Mouse (Mus musculus) right cerebral cortex, adult 18-20 months (tissue): ENCODE data around the gene Retreg3.
"Not testable (repeated sequence)": the region's sequence is repeated elsewhere in the genome, so short reads cannot be mapped to it uniquely, and the experiment has no call there.

ENCODE experiments used
- DNase-seq: peaks from one replicate; pipeline ENCODE4 v3.0.0; 2022; ENCODE audit warnings: mixed read lengths

Gene Retreg3

GRCm38 (mm10) chr11:101119761-101120544 is at the start of gene Retreg3, which contains the start of gene Tubg1:
Retreg3 (minus strand) TSS chr11:101119893.
Tubg1 (plus strand) TSS chr11:101119938.
- peak; percentile 99 for DNase-seq

GRCm38 (mm10) chr11:101168301-101168980 is 48.7 kb upstream of the Retreg3 start:
- no peak for DNase-seq

- no peak for DNase-seq
Measured at GRCm38 (mm10) chr11:101167963-101168300, 48.2 kb upstream of the Retreg3 start.

- DNase-seq: no peak
Measured at GRCm38 (mm10) chr11:101167211-101167962, 47.7 kb upstream of the Retreg3 start.

GRCm38 (mm10) chr11:101166357-101166756 is 46.7 kb upstream of the Retreg3 start:
- DNase-seq: no peak

- DNase-seq: no peak
Measured at GRCm38 (mm10) chr11:101164677-101165580, 45.2 kb upstream of the Retreg3 start.

GRCm38 (mm10) chr11:101164351-101164665 is 44.6 kb upstream of the Retreg3 start:
- no peak for DNase-seq

GRCm38 (mm10) chr11:101163476-101164350 is 44.0 kb upstream of the Retreg3 start:
- DNase-seq: no peak

- DNase-seq: peak; percentile 50
Measured at GRCm38 (mm10) chr11:101162772-101163171, 43.1 kb upstream of the Retreg3 start.

- no peak for DNase-seq
Measured at GRCm38 (mm10) chr11:101162301-101162700, 42.6 kb upstream of the Retreg3 start.

- DNase-seq: no peak
Measured at GRCm38 (mm10) chr11:101161551-101161950, 41.9 kb upstream of the Retreg3 start.

GRCm38 (mm10) chr11:101160981-101161505 is 41.4 kb upstream of the Retreg3 start:
- DNase-seq: not testable (repeated sequence)

GRCm38 (mm10) chr11:101160151-101160550 is 40.5 kb upstream of the Retreg3 start:
- not testable (repeated sequence) for DNase-seq

GRCm38 (mm10) chr11:101155728-101156371 is 36.2 kb upstream of the Retreg3 start, which contains the start of gene Tubg2:
Tubg2 (plus strand) TSS chr11:101155907.
- peak; percentile 90 for DNase-seq

- DNase-seq: no peak
Measured at GRCm38 (mm10) chr11:101155151-101155550, 35.5 kb upstream of the Retreg3 start.

GRCm38 (mm10) chr11:101154648-101155047 is 35.0 kb upstream of the Retreg3 start:
- DNase-seq: no peak

- DNase-seq: no peak
Measured at GRCm38 (mm10) chr11:101152825-101153224, 33.1 kb upstream of the Retreg3 start.

- no peak for DNase-seq
Measured at GRCm38 (mm10) chr11:101151063-101151462, 31.4 kb upstream of the Retreg3 start.

GRCm38 (mm10) chr11:101149178-101150105 is 29.7 kb upstream of the Retreg3 start:
- DNase-seq: no peak
